Mouse (Mus musculus): ENCODE measurements around the gene Eif2b3.

DNA sequence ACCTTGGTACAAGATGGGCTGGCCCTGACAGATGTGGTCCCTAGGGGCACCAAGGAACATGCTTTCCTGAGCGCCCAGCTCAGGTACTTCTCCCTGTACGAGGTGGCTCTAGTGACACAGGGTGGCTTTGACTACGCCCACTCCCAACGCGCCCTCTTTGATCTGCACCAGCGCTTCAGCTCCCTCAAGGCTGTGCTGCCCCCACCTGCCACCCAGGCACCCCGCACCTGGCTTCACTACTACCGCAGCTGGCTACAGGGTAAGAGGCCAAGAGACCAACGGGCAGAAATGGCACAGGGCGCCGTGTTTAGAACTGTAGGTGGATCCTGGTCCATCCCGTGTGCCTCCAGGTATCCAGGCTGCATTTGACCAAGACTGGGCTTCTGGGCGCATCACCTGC lies 91.0 kb downstream of the Eif2b3 start:
- TF ChIP-seq CTCF (IDR thresholded peaks at IDR 0.05; ENCODE audit: low read depth) (no peak), EP300 (optimal IDR thresholded peaks at IDR 0.05) (no peak)
